Mouse (Mus musculus) embryonic fibroblast, embryonic 13.5 days (primary cell): ENCODE results near the gene Xylt1. TPM values are rescaled to one million over a fixed set of nuclear protein-coding genes. Genes with fewer than 3 reads are reported as not detected.
A peak's percentile ranks its signal among the peaks of the same experiment; 100 is the strongest.

Source experiments
- H3K27ac ChIP-seq: 2 replicates; pipeline ENCODE4 v1.5.1; 2012; ENCODE audit warnings: low read length, control low read depth, inconsistent platforms; ENCODE audit not compliant: insufficient read depth
- H3K4me1 ChIP-seq: 2 replicates; pipeline ENCODE4 v1.6.1; 2011; ENCODE audit warnings: low read length; ENCODE audit not compliant: control insufficient read depth, insufficient read depth
- H3K4me3 ChIP-seq: 2 replicates; pipeline ENCODE4 v1.5.1; 2011; ENCODE audit warnings: mild to moderate bottlenecking, control low read depth, low read length; ENCODE audit not compliant: insufficient read depth
- CTCF ChIP-seq: IDR thresholded peaks from 2 replicates; pipeline ENCODE4 v1.5.1; 2011; ENCODE audit warnings: mild to moderate bottlenecking, control low read depth, low read length, moderate library complexity, borderline replicate concordance; ENCODE audit not compliant: insufficient read depth
- POLR2A ChIP-seq: IDR thresholded peaks from 2 replicates; pipeline ENCODE4 v1.6.1; 2011; ENCODE audit warnings: low read depth, mild to moderate bottlenecking, control low read depth, low read length, moderate library complexity
- polyA plus RNA-seq: library from polyadenylated mRNA; stranded (reverse); fragments of >200 nt; gene quantifications from 2 replicates; pipeline ENCODE4 v1.2.4, GENCODE M21; 2011; ENCODE audit warnings: low read depth; ENCODE audit not compliant: missing spikeins, insufficient read length

Gene Xylt1
- polyA plus RNA-seq, 1 experiment: 6.9 TPM

DNA sequence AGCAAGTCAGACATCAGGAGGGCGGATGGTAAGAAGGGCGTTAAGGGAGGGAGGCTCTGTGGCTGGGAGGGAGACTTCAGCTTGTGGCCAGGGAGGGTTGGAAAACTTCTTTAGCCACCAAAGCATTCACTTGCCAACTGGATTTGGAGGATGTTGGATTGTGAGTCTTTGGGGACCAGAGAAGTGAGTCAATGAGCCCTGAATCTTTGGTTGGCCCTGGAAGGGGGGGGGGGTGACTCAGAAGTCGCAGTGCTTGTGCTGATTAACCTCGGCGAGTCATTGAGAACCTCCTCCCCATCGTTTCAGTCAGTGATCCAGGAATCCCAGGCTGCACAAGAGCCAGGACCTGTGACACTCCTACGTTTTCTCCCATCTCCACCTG lies 752 bp upstream of the Xylt1 start:
- H3K4me3 ChIP-seq: peak overlapping the region; percentile 63
- H3K4me1 ChIP-seq: peaks cover 9% of the 10 kb centered on the region
- H3K27ac ChIP-seq: peak overlapping the region; percentile 32
- no peak for TF ChIP-seq POLR2A
- no peak for TF ChIP-seq CTCF

DNA sequence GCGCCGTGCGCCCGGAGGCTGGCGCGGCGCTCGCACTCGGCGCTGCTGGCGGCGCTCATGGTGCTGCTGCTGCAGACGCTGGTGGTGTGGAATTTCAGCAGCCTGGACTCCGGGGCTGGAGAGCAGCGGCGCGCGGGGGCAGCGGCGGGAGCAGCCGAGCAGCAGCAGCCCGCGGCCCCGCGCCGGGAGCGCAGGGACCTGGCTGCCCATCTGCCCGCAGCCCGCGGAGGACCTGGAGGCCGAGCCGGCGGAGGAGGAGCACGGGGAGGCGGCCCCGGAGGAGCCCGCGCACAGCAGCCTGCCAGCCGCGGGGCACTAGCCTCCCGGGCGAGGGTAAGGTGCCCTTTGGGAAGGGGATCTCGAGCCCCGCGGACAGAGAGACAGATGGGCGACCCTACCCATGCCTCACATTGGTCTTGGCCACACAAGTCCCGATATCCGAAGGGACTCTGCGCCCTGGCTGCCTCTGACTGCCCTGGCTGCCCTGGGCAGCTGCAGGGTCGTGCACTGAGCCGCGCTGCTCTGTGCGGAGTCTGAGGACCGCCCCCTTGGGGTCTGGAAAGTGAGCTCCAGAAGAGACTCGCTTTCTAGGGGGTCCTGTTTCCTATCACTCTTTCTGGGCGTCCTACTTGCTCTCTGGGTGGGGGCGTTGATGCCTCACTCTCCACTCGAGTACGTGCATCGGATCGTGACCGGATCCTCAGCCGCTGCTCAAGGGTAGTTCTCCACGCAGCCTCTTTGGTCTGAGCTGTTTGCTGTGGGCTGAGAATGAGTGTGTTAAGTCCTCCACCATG lies 606 bp downstream of the Xylt1 start:
- H3K4me3 ChIP-seq: peak overlapping the region; percentile 63
- peaks cover 9% of the 10 kb centered on the region for H3K4me1 ChIP-seq
- TF ChIP-seq CTCF: no peak
- peak overlapping the region; percentile 34; the same call in 1 of the 2 replicates for H3K27ac ChIP-seq

DNA sequence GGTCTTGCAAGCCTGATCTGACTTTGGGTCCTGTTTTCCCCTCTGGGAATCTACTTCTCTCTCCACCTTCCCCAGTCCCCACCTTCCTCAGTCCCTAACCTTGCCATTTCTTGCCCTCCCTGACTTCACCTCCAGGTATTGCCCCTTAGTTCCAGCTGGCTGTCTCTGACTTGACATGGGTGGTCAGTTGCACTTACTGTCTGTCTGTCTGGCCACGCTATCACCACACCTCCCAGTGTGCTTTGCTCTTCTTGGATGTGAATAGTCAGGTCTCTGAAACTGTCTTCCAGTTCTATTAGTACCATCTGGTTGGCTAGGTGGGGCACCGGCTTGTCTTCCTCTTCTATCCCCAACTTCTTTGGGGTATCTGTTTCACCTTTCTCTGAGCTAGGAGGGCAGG lies 1.2 kb downstream of the Xylt1 start:
- Histone ChIP-seq H3K27ac (no peak overlapping the region), H3K4me3 (peak overlapping the region; percentile 63), H3K4me1 (peaks cover 9% of the 10 kb centered on the region)
- TF ChIP-seq CTCF (no peak), POLR2A (no peak)

DNA sequence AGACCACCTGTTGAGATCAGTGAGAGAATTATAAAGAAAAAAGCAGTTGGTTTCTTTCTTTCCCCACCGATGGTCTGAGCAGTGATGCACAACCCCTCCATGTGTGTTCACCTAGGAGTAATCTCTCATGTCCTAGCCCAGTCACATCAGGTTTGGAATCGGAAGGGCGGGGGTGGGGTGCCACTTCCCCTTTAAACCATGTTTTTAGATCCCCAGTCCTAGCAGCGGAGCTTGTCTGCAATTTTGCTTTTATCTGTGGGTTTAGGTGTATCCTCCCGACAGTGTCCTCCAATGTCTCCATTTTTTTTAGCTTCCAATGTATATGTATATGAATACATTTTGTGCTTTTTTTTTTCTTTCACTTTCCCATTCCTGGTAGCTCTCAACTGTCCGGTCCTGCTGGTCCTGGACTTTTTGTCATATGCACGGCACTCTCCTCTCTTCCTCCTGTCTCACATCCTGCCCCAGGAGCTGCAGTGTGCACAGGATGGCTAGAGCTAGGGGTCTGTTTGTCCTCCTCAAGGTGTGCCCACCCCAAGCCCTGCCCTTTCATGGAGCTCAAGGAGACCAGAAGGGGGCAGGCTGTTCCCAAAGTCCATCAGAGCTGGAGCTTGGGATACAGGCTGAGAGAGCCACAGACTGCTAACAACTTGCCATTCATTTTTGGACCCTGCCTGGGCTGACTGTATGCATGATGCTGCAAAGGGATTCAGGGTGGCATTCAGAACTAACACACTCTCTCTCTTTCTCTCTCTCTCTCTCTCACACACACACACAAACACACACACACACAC lies 2.6 kb downstream of the Xylt1 start:
- Histone ChIP-seq H3K4me1 (peaks cover 9% of the 10 kb centered on the region), H3K4me3 (no peak overlapping the region), H3K27ac (no peak overlapping the region)
- TF ChIP-seq POLR2A: no peak
- peak; percentile 42; the same call in 1 of the 2 replicates for TF ChIP-seq CTCF

DNA sequence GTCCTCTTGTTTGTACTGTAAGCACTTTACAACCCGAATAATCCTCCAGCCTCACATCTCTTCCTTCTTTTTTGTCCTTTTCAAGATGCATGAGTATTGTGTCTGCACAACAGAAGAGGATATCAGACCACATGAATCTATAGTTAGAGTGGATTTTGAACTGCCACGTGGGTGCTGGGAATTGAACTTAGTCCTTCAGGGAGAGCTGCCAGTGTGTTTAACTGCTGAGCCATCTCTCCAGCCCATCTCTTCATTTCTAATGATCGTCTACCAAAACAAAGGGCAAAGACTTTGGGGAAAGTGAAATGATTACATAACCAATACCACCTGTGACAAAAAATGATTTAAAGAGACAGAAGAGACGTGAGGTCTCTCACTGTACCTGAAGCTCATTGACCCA lies 5.6 kb downstream of the Xylt1 start:
- TF ChIP-seq CTCF (no peak), POLR2A (no peak)
- peaks cover 2% of the 10 kb centered on the region; the same call in 1 of the 2 replicates for H3K4me1 ChIP-seq
- H3K4me3 ChIP-seq: no peak overlapping the region
- H3K27ac ChIP-seq: no peak overlapping the region

DNA sequence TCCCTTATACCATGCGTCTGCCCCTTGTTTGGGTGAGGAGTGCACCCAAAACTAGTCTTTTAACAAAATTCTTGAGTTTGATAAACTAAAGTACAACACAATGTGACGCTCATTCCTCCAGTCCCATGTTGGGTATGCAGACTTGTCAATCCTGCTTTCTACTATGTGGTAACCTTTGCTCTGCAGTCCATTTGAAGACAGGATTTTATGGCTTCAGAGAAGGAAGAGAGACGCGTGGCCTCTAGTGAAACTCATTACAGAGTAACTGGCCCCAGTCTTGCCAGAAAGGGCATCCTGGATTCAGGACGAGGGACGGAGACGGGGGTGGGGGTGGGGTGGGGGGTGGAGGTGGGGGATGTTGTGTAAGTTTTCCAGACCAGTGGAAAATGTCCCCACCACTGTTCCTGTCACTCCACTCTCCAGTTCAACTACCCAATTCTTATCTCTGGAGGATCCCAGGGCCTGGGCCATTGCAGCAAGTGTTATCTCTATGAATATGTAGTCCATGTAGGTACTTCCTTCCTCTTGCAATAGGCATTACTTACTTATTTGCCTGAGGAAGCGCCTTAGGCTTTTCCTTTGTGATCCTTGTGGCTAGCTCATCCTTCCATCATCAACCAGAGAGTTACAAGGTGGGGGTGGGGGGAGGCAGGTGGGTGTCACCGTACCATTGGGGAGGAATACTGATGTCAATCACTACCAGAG lies 7.7 kb downstream of the Xylt1 start:
- Histone ChIP-seq H3K4me1 (0 out of 2 replicates have a peak, but pooled peaks cover under 1% of the 10 kb centered on the region), H3K4me3 (no peak overlapping the region), H3K27ac (no peak overlapping the region)
- no peak for TF ChIP-seq POLR2A
- no peak for TF ChIP-seq CTCF

DNA sequence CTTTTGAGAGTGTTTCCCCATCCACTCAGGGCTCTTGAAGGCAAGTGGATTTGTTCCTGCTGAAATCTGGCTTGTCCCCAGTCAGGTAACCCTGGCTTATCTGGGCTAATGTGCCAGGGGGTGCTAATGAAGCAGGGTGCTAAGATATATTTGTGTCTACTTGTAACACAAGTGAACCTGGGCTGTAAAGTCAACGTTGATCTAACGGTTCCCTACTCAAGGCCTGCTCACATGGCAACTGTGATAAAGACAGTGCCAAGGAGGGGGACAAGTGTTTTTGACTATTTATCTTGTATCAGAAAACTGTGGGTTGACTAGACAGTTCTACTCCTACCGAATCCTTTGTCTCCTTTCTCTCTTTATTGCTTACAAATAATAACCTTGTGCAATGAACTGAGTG lies 8.3 kb downstream of the Xylt1 start:
- H3K27ac ChIP-seq: no peak overlapping the region
- TF ChIP-seq CTCF (no peak), POLR2A (no peak)
- no peaks in the 10 kb centered on the region for H3K4me1 ChIP-seq
- H3K4me3 ChIP-seq: no peak overlapping the region

DNA sequence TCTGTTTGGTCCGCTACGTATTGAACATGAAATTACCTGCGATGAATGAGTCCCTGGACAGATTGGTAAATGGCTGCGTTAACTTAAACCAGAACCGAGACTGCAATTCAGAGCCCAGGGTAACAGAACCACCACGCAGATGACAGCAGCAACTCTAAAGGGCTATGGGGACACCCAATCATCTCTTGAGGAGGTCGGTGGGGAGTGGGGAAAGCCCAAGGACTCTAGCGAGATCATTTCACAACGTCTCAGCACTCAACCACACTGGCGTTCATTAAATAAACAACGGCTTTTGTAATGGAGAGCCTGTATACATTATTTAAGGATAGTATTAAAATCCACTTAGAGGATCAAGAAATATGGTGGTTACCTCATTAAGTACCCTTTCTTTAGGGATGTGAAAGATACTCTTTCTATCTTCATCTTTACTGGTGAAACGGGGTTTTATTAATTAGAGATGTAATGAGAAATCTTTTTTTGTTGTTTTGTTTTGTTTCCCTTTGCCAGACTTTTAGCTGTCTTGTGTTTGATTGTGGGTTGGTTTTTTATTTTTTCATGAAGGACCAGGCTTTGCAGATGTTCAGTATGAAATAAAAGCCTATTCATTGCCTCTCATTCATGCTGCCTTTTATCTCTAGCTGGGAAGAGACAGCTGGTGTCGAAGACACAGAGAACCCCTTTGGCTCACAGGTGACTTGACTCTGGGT lies 12.2 kb downstream of the Xylt1 start:
- no peak overlapping the region for H3K4me3 ChIP-seq
- TF ChIP-seq CTCF: no peak
- TF ChIP-seq POLR2A: no peak
- no peaks in the 10 kb centered on the region for H3K4me1 ChIP-seq
- H3K27ac ChIP-seq: no peak overlapping the region

DNA sequence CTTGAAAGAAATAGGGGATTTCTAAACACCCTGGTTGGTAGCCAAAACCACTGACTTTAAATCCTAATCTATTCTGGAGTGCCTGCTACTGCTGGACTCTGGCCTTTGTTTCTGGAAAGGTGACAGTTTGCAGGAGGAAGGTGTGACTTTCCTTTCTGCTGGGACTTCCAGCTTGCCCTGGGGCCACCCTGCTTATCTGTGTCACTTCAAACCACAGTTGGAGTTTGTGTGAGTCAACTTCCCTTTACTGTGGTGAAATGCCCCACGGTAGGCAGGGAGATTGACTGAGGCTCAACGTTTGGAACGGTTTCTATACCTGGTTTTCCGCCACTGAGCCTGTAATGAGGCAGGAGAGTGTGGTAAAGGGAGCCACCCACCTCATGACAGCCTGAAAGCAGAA lies 13.2 kb downstream of the Xylt1 start:
- TF ChIP-seq POLR2A: no peak
- no peak for TF ChIP-seq CTCF
- Histone ChIP-seq H3K27ac (no peak overlapping the region), H3K4me1 (no peaks in the 10 kb centered on the region), H3K4me3 (no peak overlapping the region)
